Mouse (Mus musculus): ENCODE results near the gene Myo1f.

The Myo1f gene

DNA sequence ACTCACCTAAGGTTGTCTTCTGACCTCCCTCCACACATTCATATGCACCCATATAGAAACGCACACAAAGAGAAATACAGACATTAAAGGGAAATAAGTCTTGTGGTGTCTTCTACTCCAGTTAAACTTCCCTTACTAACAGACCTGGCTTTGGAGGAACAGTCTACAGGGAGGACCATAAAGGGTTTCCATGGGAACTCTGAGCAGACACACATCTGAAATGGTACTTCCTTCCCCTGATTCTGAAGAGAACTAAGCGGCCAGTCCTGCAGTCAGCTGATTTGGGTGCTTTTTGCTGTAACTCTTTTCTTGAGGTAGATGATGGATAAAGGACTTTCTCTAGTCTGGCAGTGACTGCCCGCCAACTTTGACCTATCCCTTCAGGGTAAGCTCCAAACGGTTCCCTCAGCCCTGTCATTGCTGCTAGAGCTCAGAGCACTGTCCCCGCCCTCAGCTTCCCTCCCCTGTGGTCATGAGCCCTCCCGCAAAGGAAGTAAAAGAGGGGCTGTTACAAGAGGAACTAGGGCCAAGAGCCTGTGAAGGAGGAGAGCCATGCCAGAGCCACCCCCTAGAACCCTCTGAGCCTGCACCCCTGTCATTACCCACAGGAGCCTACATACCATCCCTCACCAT, at the start of gene Myo1f:
TSS of gene Myo1f (plus strand) at position 485 of the 633 bp plus-strand sequence.
- peak; percentile 64 to 68 for DNase-seq

DNA sequence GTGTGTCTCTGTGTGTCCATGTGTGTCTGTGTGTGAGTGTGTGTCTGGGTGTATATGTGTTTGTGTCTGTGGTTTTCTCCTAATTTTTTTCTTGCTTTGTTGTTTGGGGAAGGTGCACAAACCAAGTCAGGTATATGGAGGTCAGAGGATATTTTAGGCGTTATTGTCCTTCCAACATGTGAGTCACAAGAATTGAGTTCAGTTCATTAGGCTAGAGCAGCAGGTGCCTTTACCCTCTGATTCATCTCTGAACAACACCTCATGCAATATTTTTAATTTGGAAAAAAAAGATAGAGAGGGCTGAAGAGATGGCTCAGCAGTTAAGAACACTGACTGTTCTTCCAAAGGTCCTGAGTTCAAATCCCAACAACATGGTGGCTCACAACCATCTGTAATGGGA, 47.1 kb upstream of the Myo1f start:
- no peak for DNase-seq

DNA sequence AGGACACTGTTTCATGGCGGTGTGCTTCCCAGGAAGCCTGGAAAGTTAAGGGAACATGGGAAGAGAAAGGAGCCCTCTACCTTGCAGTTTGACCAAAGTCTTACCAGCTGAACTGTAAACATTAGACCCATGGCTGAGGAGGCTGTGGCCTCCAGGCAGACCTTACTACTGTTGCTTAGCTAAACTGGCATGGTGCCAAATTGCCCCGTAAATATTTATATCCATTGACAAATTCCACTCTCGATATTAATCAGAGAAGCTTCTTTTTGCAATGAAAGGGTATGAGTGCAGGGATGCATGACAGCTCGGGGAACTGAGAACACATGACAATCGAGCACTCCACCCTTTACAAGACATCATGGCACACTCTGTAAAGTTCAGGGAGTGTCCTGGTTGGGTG, 45.3 kb upstream of the Myo1f start:
- no peak for DNase-seq

DNA sequence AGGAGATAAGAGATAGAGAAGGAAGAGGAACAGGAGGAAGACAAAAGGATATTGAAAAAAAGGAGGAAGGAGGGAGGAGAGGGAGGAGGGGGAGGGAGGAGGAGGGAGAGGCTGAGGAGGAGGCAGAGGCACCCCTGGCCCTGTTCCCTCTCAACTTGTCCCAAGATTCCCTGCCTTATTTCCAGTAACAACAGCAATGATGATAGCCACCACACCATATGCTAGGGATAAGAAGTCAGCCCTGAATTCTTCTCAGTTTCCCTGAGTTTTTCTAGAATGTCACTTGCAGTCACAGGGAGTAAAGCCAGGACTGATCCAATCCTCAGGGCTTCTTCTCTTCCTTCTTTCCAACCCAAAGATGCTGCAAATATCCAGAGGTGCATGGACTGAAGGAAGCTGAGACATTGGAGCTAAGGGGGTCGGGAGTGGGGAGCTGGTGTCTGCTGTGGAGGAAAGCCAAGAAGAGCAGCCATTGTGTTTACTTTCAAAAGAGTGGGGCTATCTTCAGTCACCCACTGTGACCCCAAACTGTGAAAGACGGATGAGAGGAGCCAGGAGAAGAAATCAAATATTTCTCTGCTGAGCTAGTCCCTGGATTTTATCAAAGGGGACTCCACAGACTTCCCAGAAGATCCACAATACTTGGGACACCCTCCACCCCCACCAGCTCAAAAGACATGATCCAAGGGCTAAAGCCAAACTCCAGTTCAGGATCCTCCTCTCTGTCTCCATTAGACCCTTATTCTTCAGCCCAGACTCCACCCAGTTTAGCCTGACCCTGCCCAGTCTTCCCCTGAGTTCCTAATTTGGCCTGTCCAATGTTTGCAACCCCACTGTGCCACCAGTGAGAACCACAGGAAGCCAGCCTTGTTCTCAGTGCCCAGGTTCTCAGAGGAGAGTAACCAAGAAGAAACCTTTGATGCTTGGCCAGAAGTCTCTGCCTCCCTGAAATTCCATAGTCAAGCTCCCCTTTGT, 42.8 kb upstream of the Myo1f start:
- DNase-seq: no peak

DNA sequence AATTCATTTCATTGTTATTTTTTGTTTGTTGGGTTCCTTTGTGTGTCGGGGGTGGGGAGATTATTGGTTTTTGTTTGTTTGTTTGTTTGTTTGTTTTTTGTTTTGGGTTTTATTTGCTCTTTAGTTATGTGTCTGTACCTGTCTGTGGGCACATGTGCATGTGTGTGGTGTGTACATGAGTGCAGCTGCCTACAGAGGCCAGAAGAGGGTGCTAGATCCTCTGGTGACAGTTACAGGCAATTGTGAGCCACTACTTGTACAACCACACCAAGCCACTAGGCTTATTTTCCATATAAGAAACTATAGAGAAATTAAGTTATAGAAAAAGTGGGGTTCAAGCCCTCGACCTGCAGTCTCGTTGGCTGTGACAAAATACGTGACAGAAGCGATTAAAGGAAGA, 41.6 kb upstream of the Myo1f start:
- DNase-seq: no peak

DNA sequence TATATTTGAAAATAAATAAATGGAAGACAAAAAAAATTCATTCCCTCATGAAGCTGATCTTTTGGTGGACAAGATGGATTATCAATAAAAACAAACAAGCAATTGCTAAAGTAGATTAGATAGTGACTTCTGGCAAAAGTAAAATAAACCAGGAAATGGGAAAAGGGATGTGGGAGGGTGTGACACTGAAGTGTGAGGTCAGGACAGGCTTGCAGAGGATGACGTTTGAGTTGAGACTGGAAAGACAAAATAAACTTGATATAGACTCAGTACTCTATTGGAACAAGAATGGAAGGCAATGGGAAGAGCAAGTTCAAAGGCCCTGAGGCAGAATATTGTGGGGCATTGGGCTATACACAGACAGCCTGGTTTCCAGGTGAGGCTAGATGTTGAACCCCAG, 35.1 kb upstream of the Myo1f start:
- DNase-seq: no peak

DNA sequence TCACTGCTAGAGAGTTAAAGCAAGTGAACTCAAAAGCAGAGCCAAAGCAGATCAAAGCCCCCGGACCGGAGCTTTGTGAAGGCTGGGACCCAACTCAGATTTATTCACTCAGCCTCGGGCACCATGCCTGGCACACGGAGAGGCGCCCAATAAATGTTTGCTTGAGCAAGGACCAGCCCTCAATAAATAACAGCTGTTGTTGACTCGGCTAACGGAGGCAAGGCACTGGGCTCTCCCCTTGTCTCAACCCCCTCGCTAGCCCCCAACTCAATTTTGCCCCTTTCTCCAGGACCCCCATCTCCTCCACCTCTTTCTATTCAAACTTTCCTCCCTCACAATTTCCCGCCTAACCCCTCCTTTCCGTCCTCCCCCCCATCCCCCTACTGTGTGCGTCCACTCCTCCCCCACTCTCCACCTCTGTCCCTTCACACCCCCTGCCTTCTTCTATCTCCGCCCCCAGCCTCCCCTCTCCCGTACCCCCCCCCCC, 32.0 kb upstream of the Myo1f start:
- peak; percentile 7 for DNase-seq

DNA sequence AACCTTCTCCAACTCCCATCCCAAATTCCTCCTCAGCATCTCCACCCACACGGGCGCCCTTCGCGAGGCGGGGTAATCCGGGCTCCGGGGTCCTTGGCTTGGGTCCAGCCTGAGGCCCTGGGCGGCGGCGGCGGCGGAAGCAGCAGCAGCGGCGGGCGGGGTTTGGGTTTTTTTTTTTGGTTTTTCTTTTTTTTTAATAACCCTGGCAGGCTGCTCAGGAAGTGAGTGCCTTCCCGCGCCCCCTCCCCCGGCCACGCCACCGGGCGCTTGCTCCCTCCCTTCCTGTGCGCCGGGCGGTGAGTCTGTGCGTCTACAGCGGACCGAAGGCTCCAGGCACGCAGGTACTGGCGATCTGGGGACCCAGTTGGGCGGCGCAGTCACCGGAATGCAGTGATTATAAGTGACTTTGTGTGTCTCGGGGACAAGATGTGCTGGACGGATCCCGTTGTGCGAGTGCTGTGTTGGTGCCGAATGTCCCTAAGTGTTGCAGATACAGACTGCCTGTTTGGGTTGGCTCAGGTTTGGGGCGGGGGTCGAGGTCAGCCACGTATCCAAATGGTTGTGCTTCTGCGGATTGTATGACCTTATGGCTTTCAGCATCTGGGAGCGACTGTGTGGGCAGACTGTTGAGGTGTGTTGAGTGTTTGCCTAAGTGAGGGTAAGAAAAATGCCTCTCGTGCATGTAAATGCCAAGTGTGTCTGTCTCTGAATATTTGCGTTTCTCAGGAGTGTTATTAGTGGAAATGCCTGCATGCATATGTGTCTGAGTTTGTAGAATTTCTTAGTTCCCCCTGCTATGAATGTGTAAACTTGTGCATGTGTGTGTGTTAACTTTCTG, 31.4 kb upstream of the Myo1f start, which contains the start of gene Adamts10:
TSS of gene Adamts10 (plus strand) at position 287 of the 838 bp plus-strand sequence.
- DNase-seq: peak; percentile 72 to 73

DNA sequence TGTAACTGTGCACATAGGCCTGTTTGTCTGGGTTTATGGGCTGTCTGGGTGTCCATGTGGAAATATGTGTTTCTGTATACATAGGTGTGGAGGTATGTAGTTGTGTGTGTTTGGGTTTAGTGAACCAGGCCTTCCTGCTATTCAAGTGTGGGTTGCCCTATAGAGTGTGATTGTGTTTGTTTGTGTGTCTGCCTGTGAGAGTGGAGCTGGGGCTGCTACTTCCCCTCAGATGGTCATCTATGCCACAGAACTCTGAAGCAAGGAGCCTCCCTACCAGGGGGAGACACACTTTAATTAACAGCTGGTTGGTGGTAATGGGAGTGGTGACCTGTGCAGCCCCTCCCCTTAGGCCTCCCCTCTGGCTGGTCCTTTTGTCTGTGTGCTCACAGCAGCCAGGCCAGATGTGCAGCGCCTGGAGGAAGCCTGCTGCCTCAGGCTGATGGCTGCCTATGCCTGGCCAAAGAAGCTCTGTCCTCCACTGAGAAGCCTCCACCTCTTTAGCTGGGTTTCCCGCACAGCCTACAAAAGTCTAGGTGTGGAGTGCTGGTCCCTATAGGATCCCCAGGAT, 30.6 kb upstream of the Myo1f start:
- peak; percentile 3 to 4 for DNase-seq

DNA sequence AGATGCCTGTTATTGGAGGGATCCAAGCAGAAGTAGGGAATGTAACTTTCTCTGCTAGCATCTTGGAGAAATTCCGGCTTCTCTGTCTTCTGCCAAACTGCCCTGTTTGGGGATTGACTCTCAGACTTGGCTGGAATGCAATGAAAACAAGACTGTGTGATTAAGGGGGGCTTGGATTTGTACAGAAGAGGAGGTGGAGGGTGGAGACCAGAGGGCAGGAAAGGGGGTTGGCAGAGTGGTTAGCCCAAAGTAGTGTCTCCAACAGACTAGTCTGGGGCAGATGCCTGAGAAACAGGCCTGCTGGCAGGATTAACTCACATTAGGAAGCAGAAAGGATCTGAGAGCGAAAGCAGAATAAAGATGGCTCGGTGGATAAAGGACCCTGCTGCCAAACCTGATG, 29.0 kb upstream of the Myo1f start:
- no peak for DNase-seq

DNA sequence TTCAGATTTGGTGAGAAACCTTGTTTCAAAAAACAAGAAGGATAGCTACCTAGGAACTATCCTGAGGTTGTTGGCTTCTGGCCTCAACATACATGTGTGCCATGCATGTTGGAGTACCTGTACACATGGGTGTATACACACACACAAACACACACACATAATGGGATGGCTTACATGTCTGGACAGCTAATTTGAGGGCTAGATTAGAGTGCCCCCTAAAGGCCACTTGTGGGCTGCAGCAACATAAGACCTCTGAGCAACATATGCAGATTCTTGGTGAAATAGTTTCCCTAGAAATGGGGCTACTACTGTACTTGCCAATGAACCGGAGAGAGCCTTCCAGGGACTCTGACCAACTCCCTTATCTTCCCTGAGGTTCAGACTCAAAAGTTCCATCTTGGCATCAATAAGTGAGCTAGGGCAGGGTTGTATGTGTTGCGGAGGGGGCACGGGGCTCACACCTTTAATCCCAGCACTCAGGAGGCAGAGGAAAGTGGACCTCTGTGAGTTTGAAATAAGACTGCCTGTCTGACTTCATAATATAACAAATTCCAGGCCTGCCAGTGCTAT, 16.3 kb upstream of the Myo1f start:
- peak; percentile 58 to 61 for DNase-seq

DNA sequence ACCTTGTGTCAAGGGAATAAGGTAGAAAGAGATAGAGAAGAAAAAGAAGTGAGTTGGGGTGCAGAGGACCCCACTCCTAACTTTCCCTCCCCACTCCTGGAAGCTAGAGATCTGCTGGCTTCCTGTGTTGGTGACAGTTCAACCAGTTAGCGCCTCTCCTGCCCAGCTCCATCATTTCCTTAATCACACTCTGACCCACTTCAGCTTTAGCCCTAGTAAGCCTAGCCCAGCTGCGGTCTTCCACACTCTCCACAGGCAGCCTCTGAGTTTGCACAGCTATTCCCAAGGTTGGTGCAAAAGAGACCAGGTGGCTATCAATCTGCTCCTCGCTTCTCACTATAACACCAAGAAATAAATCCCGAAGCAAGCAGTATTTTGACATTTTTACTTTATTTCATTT, 15.6 kb upstream of the Myo1f start:
- DNase-seq: no peak

DNA sequence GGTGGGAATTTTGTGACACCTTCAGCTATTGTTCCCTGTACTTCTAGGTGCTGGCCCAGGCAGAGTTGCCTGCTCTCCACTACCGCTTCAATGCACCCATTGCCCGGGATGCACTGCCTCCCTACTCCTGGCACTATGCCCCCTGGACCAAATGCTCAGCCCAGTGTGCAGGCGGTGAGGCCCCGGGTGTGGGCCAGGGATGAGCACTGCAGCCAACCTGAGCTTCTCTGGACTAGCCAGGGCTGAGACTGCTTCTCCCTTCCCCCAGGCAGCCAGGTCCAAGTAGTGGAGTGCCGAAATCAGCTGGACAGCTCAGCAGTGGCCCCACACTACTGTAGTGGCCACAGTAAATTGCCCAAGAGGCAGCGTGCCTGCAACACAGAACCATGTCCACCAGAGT, 6.3 kb upstream of the Myo1f start:
- no peak for DNase-seq

DNA sequence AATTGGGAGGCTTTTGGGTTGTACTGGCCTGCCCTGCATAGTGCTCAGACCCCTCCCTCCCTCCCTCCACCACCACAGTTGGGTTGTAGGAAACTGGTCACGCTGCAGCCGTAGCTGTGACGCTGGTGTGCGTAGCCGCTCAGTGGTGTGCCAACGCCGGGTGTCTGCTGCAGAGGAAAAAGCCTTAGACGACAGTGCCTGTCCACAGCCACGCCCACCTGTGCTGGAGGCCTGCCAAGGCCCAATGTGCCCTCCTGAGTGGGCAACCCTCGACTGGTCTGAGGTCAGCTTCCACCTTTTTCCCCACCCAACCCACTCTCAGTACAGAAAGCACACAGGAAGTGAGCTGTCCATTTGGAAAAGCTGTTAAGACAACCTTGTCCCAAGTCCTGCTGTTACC, 5.1 kb upstream of the Myo1f start:
- DNase-seq: no peak

DNA sequence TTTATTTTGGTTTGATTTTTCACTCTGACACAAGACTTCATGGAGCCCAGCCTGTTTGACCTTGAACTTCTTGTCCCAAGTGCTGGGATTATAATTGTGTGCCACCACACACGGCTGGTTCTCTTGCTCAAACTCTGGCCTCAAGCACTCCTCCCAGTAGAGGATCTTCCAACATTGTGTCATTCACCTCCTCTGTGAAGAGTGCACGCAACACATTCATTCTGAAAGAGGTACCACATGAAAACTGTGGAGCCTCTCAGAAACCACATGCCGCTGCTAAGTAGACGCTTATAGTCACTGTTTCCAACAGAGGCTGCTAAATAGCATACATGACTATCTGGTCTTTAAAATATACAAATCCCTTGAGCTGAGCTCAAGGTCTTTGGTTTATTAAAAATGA, 3.4 kb upstream of the Myo1f start:
- no peak for DNase-seq

DNA sequence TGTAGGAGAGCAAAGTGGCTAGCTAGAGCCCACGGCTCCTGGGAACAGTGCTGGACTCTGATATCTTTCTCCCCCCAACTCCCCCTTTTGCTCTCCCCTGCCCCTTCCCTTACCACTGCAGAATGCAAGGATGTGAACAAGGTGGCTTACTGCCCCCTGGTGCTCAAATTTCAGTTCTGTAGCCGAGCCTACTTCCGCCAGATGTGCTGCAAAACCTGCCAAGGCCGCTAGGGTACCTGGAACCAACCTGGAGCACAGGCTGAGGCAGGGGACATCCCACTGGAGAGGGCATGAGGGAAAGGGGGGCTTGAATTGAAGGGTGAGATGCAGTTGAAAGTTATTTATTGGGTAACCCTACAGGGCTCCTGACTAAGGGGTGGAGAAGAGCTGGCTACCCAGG, 2.5 kb upstream of the Myo1f start:
- DNase-seq: peak; percentile 47 to 57

DNA sequence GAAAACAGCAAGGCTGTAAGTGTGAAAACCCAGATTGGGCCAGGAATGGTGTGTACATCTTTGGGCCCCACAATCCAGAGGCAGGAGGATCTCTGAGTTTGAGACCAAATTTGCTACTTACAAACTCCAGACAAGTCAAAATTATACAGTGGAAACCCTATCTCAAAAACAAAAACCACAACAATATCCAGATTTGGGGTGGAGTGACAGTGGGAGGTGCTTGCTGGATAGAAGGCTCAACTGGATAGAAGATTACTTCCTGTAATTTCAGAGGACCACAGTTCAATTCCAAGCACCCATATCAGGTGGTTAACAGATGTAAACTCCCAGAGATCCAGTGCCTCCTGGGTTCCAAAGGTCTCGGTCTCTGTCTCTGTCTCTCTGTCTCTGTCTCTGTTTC, 971 bp upstream of the Myo1f start:
- no peak for DNase-seq

DNA sequence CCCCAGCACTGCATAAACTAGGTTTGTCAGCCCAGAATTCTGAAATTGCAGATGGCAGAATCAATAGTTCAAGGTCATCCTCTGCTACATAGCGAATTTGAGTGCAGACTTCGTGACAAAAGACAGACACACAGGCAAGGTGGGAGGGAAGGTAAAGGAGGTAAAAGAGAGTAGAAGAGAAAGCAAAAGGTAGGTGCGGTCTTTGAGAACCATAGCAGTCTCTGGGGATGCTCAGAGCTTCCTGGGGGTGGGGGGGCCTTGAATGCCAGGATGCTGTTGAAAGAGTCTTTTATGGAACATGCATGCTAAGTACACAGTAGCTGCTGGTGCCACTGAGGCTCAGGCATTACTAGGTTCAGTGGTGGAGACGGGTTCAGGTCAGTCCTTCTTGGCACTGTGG, 2.4 kb downstream of the Myo1f start:
- no peak for DNase-seq

DNA sequence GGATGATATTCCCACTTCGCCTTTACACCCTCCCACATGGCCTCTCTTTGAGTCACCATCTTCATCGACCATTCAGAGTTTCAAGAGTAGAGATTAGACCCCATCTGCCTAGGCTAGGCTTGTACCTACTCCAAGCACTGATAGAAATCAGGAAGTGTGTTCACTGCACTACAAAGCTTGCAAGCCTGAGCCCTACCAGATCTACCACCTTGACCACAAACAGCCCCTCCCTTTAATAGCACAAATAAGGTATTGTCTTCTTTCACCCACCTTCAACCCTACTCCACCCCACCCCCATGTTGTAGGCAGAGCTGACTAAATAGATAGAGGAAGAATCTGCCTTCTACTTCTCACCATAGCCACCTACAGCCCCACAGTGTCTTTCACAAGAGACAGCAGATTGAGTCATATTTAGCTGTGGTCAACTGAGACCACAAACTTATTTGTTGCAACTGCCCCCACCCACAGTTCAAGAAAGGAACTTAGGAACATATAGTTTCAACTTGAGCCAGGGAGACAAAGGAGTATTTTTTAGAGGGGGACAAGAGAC, 8.1 kb downstream of the Myo1f start:
- DNase-seq: peak in 1 of 2 experiments; percentile 24

DNA sequence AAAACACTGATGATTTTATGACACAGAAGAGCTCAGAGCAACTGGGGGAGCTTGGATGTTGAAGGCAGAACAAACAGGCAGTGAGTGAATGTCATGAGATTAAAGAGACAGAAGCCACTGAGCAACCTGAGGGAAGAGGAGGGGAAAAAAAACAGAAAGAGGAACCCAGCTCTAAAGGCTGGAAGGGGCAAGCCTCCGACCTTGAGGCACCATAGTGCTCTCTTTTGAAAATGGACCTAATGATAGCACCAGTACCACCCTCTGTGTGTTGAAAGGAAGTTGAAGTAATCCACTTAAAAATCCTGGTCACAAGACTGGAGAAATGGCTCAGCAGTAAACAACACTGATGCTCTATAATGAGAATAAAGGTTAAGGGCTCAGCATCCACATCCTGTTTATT, 9.1 kb downstream of the Myo1f start:
- DNase-seq: no peak

DNA sequence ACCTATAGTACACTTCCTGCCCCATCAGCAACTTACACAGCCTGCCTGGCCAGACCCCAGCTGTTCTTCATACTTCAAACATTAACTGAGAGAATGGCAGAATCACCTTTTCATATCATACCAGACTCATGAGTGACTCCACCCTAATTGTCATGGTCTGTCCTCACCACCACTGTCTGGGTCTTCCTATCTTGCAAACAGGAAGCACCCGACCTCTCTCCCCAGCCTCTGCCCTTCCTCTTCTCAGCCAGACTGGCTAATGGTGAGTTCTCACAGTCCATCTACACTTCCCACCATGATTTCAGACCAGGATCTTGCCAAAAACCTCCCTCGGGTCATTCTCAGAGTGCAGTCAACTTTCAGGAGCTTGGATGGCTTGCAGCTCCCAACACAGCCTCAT, 10.7 kb downstream of the Myo1f start:
- no peak for DNase-seq

DNA sequence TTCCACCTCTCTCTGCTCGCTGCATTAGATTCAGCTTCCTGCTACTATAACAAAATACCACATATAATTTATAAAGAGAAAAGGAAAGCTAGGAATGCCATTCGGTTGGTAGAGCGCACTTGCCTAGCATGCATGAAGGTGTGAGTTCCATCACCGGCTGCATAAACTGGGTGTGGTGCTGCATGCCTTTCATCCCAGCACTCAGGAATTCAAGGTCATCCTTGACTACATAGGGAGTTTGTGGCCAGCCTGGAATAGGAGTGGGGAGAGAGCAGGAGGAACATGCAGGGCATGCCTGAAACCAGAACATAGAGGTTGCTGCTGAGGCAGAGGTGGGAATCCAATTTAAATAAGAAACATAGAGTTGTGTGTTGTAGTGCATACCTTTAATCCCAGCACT, 28.6 kb downstream of the Myo1f start:
- no peak for DNase-seq

Data from B cell, adult 2 months (primary cell).